Mouse (Mus musculus) midbrain, embryonic 14.5 days (tissue): Measurements from ENCODE around the gene Kcnj9. TPM values are rescaled to one million over a fixed set of nuclear protein-coding genes. Genes with fewer than 3 reads are reported as not detected.

ENCODE experiments used
- ATAC-seq: fragments of 200-750 bp; cut with Nextera tagmentation; 2 replicates; pipeline ENCODE4 v1.8.0; 2017; ENCODE audit warnings: moderate number of reproducible peaks, moderate library complexity; ENCODE audit not compliant: low FRiP score, low TSS enrichment
- DNase-seq: peaks from one replicate; pipeline ENCODE4 v3.0.0-alpha.2; 2015
- H3K27ac ChIP-seq: fragments of 300-500 bp; sonication (generic); replicated peaks from 2 replicates; pipeline ENCODE4 v1.5.1; 2014; ENCODE audit warnings: mild to moderate bottlenecking, low read depth, low read length, moderate library complexity
- H3K27me3 ChIP-seq: fragments of 300-500 bp; sonication (generic); 2 replicates; pipeline ENCODE4 v1.6.1; 2014; ENCODE audit warnings: low read length, control low read depth, mixed read lengths; ENCODE audit not compliant: control insufficient read depth, insufficient read depth
- H3K36me3 ChIP-seq: fragments of 300-500 bp; sonication (generic); 2 replicates; pipeline ENCODE4 v1.6.1; 2014; ENCODE audit warnings: low read length, control low read depth; ENCODE audit not compliant: control insufficient read depth, insufficient read depth
- H3K4me1 ChIP-seq: fragments of 300-500 bp; sonication (generic); 2 replicates; pipeline ENCODE4 v1.6.1; 2014; ENCODE audit warnings: mild to moderate bottlenecking, antibody characterized with exemption, low read length, control low read depth; ENCODE audit not compliant: control insufficient read depth, insufficient read depth
- H3K4me2 ChIP-seq: fragments of 300-500 bp; sonication (generic); 2 replicates; pipeline ENCODE4 v1.6.1; 2014; ENCODE audit warnings: mild to moderate bottlenecking, low read length, moderate library complexity
- H3K4me3 ChIP-seq: fragments of 300-500 bp; sonication (generic); replicated peaks from 2 replicates; pipeline ENCODE4 v1.5.1; 2014; ENCODE audit warnings: low read depth, low read length
- H3K9ac ChIP-seq: fragments of 300-500 bp; sonication (generic); replicated peaks from 2 replicates; pipeline ENCODE4 v1.6.1; 2014; ENCODE audit warnings: mild to moderate bottlenecking, low read length, moderate library complexity
- H3K9me3 ChIP-seq: fragments of 300-500 bp; sonication (generic); 2 replicates; pipeline ENCODE4 v1.6.1; 2016; ENCODE audit warnings: low read length, control low read depth, mixed read lengths; ENCODE audit not compliant: control insufficient read depth
- WGBS: fragments of 180-500 bp; shearing (Covaris S2); extraction: QIAGEN DNeasy Blood & Tissue Kit; methylation state at CpG from one replicate; pipeline ENCODE4 v1.1.7; 2014; 5-methylcytosine and 5-hydroxymethylcytosine counted together
- polyA plus RNA-seq: library from polyadenylated mRNA; unstranded; fragments of >200 nt; fragmentation: Nextera tagmentation; extraction: Ambion mirVana; gene quantifications from 2 replicates; pipeline ENCODE4 v1.2.1, GENCODE M21; 2014

Kcnj9 gene
- polyA plus RNA-seq, 1 experiment from 2014 or later = 3.0 TPM

- H3K27ac ChIP-seq = no peak overlapping the region
- ATAC-seq (peak; percentile 29; the same call in 1 of the 2 replicates), DNase-seq (no peak)
- no peaks in the 10 kb centered on the region for H3K4me1 ChIP-seq
- H3K4me2 ChIP-seq = peak overlapping the region; percentile 62
- peak overlapping the region; percentile 37 for H3K4me3 ChIP-seq
- H3K36me3 ChIP-seq = no peaks in the 10 kb centered on the region
- no peak overlapping the region; the same call in 1 of the 2 replicates for H3K9ac ChIP-seq
- H3K27me3 ChIP-seq = peaks cover 4% of the 10 kb centered on the region; the same call in 1 of the 2 replicates
- no peaks in the 10 kb centered on the region for H3K9me3 ChIP-seq
- WGBS = 19% methylated on average over 10 of the region's 10 CpGs
These were observed 12.3 kb upstream of the Kcnj9 start for GRCm38 (mm10) chr1:172341386-172341785.

- H3K4me1 ChIP-seq = no peaks in the 10 kb centered on the region
- H3K9ac ChIP-seq = no peak within 1 kb of the TSS; the same call in 1 of the 2 replicates
- H3K27me3 ChIP-seq = peaks cover 4% of the 10 kb centered on the region; the same call in 1 of the 2 replicates
- 2% methylated on average over 38 of the region's 38 CpGs for WGBS
- peak within 1 kb of the TSS; percentile 62 for H3K4me2 ChIP-seq
- no peak within 1 kb of the TSS for H3K27ac ChIP-seq
- no peaks in the 10 kb centered on the region for H3K9me3 ChIP-seq
- peak within 1 kb of the TSS; percentile 37 for H3K4me3 ChIP-seq
- peak; percentile 90 for DNase-seq
- peak; percentile 90 for ATAC-seq
- H3K36me3 ChIP-seq = no peaks in the 10 kb centered on the region
These were observed 11.7 kb upstream of the Kcnj9 start, which contains the start of gene Kcnj10 for GRCm38 (mm10) chr1:172340729-172341321. TSS of gene Kcnj10 (plus strand) at chr1:172341210.

- Histone ChIP-seq H3K27ac (no peak overlapping the region), H3K36me3 (no peaks in the 10 kb centered on the region), H3K4me2 (no peak overlapping the region), H3K4me3 (no peak overlapping the region), H3K4me1 (no peaks in the 10 kb centered on the region), H3K9ac (no peak overlapping the region), H3K27me3 (peaks cover 4% of the 10 kb centered on the region; the same call in 1 of the 2 replicates), H3K9me3 (no peaks in the 10 kb centered on the region)
- DNase-seq (no peak), ATAC-seq (no peak)
- WGBS = 39% methylated on average over 2 of the region's 2 CpGs
These were observed 8.5 kb upstream of the Kcnj9 start for GRCm38 (mm10) chr1:172337411-172338185.

- ATAC-seq = no peak
These were observed 6.7 kb upstream of the Kcnj9 start for GRCm38 (mm10) chr1:172335804-172336203.

GRCm38 (mm10) chr1:172333512-172333911, 4.4 kb upstream of the Kcnj9 start:
- Histone ChIP-seq H3K9me3 (no peaks in the 10 kb centered on the region), H3K9ac (no peak overlapping the region), H3K4me3 (no peak overlapping the region), H3K27me3 (no peaks in the 10 kb centered on the region), H3K27ac (no peak overlapping the region), H3K4me2 (no peak overlapping the region), H3K36me3 (no peaks in the 10 kb centered on the region), H3K4me1 (peaks cover 14% of the 10 kb centered on the region)
- no peak for ATAC-seq
- DNase-seq = no peak
- 18% methylated on average over 3 of the region's 3 CpGs for WGBS

More at GRCm38 (mm10) chr1:172335804-172336203, 6.7 kb upstream of the Kcnj9 start:
- Histone ChIP-seq H3K27ac (no peak overlapping the region), H3K27me3 (no peaks in the 10 kb centered on the region), H3K36me3 (no peaks in the 10 kb centered on the region), H3K9ac (no peak overlapping the region), H3K4me1 (no peaks in the 10 kb centered on the region), H3K9me3 (no peaks in the 10 kb centered on the region), H3K4me3 (no peak overlapping the region), H3K4me2 (no peak overlapping the region)
- 79% methylated on average over 15 of the region's 15 CpGs for WGBS
- DNase-seq = no peak

GRCm38 (mm10) chr1:172332925-172333324, 3.8 kb upstream of the Kcnj9 start:
- Histone ChIP-seq H3K27ac (no peak overlapping the region), H3K4me3 (no peak overlapping the region), H3K9me3 (no peaks in the 10 kb centered on the region), H3K4me1 (peaks cover 18% of the 10 kb centered on the region), H3K9ac (no peak overlapping the region), H3K36me3 (no peaks in the 10 kb centered on the region), H3K4me2 (no peak overlapping the region), H3K27me3 (no peaks in the 10 kb centered on the region)
- ATAC-seq (no peak), DNase-seq (no peak)
- 89% methylated on average over 2 of the region's 2 CpGs for WGBS

GRCm38 (mm10) chr1:172331422-172331947, 2.4 kb upstream of the Kcnj9 start:
- H3K4me2 ChIP-seq = no peak overlapping the region
- peaks cover 4% of the 10 kb centered on the region; the same call in 1 of the 2 replicates for H3K27me3 ChIP-seq

GRCm38 (mm10) chr1:172329616-172330015, 498 bp upstream of the Kcnj9 start:
- H3K9ac ChIP-seq = 0 out of 2 replicates have a peak overlapping the region, but pooled peaks have one; percentile 54
- DNase-seq (no peak), ATAC-seq (0 out of 2 replicates have a peak, but pooled peaks have one; percentile 5)
- peak overlapping the region; percentile 59 for H3K4me2 ChIP-seq
- peaks cover 25% of the 10 kb centered on the region for H3K4me1 ChIP-seq
- 60% methylated on average over 6 of the region's 6 CpGs for WGBS
- no peak overlapping the region for H3K4me3 ChIP-seq
- no peaks in the 10 kb centered on the region for H3K9me3 ChIP-seq
- peaks cover 13% of the 10 kb centered on the region for H3K27me3 ChIP-seq
- no peak overlapping the region; the same call in 1 of the 2 replicates for H3K27ac ChIP-seq
- H3K36me3 ChIP-seq = no peaks in the 10 kb centered on the region

More at GRCm38 (mm10) chr1:172331422-172331947, 2.4 kb upstream of the Kcnj9 start:
- WGBS = 74% methylated on average over 8 of the region's 8 CpGs
- no peak overlapping the region for H3K9ac ChIP-seq
- no peak for ATAC-seq
- H3K27ac ChIP-seq = no peak overlapping the region
- no peak for DNase-seq
- H3K4me3 ChIP-seq = no peak overlapping the region
- no peaks in the 10 kb centered on the region for H3K36me3 ChIP-seq
- peaks cover 18% of the 10 kb centered on the region for H3K4me1 ChIP-seq
- H3K9me3 ChIP-seq = no peaks in the 10 kb centered on the region
